Mouse (Mus musculus) forebrain, embryonic 13.5 days (tissue): ENCODE data around the gene Efna3. TPM values are rescaled to one million over a fixed set of nuclear protein-coding genes. Genes with fewer than 3 reads are reported as not detected.

Experiments
- ATAC-seq: fragments of 200-750 bp; cut with Nextera tagmentation; 2 replicates; pipeline ENCODE4 v1.8.0; 2017
- H3K27ac ChIP-seq: fragments of 300-500 bp; sonication (generic); 2 replicates; pipeline ENCODE4 v1.5.1; 2015; ENCODE audit warnings: inconsistent platforms, mild to moderate bottlenecking, moderate library complexity
- H3K27me3 ChIP-seq: fragments of 300-500 bp; sonication (generic); 2 replicates; pipeline ENCODE4 v1.6.1; 2015; ENCODE audit warnings: mild to moderate bottlenecking, inconsistent platforms
- H3K36me3 ChIP-seq: fragments of 300-500 bp; sonication (generic); 2 replicates; pipeline ENCODE4 v1.6.1; 2015; ENCODE audit warnings: mild to moderate bottlenecking, inconsistent platforms; ENCODE audit not compliant: poor library complexity, severe bottlenecking
- H3K4me1 ChIP-seq: fragments of 300-500 bp; sonication (generic); 2 replicates; pipeline ENCODE4 v1.6.1; 2015; ENCODE audit warnings: inconsistent platforms
- H3K4me2 ChIP-seq: fragments of 300-500 bp; sonication (generic); 2 replicates; pipeline ENCODE4 v1.6.1; 2015; ENCODE audit warnings: inconsistent platforms, mild to moderate bottlenecking, moderate library complexity
- H3K4me3 ChIP-seq: fragments of 300-500 bp; sonication (generic); 2 replicates; pipeline ENCODE4 v1.5.1; 2015; ENCODE audit warnings: mild to moderate bottlenecking, inconsistent platforms
- H3K9ac ChIP-seq: fragments of 300-500 bp; sonication (generic); 2 replicates; pipeline ENCODE4 v1.6.1; 2015; ENCODE audit warnings: mild to moderate bottlenecking, inconsistent platforms
- H3K9me3 ChIP-seq: fragments of 300-500 bp; sonication (generic); replicated peaks from 2 replicates; pipeline ENCODE4 v1.6.1; 2016; ENCODE audit warnings: inconsistent platforms
- WGBS: fragments of 180-500 bp; shearing (Covaris S2); methylation state at CpG from one replicate; pipeline ENCODE4 v1.1.7; 2015; 5-methylcytosine and 5-hydroxymethylcytosine counted together
- polyA plus RNA-seq: library from polyadenylated mRNA; unstranded; fragments of >200 nt; fragmentation: Nextera tagmentation; extraction: Ambion mirVana; gene quantifications from 2 replicates; pipeline ENCODE4 v1.2.1, GENCODE M21; 2015

Efna3 gene
- polyA plus RNA-seq, 1 experiment from 2014 or later = 18.7 TPM

GRCm38 (mm10) chr3:89351271-89351670 lies 28.5 kb upstream of the Efna3 start:
- peaks cover 42% of the 10 kb centered on the region for H3K27me3 ChIP-seq
- no peaks in the 10 kb centered on the region for H3K9me3 ChIP-seq
- H3K4me3 ChIP-seq = no peak overlapping the region

GRCm38 (mm10) chr3:89349869-89350501 lies 27.2 kb upstream of the Efna3 start, which contains the start of gene Adam15:
Adam15 (minus strand) TSS chr3:89349996.
- H3K36me3 ChIP-seq = peaks cover 9% of the 10 kb centered on the region; the same call in 1 of the 2 replicates
- H3K4me1 ChIP-seq = peaks cover 22% of the 10 kb centered on the region
- no peaks in the 10 kb centered on the region for H3K9me3 ChIP-seq
- H3K27ac ChIP-seq = peak within 1 kb of the TSS; percentile 69
- peak within 1 kb of the TSS; percentile 94 for H3K4me2 ChIP-seq
- peak within 1 kb of the TSS; percentile 62 for H3K4me3 ChIP-seq
- peak; percentile 96 for ATAC-seq
- H3K27me3 ChIP-seq = peaks cover 33% of the 10 kb centered on the region
- 1% methylated on average over 48 of the region's 59 CpGs for WGBS
- H3K9ac ChIP-seq = peak within 1 kb of the TSS; percentile 76

More at GRCm38 (mm10) chr3:89351271-89351670, 28.5 kb upstream of the Efna3 start:
- H3K9ac ChIP-seq = no peak overlapping the region
- no peak overlapping the region for H3K4me2 ChIP-seq
- H3K27ac ChIP-seq = no peak overlapping the region
- ATAC-seq = no peak
- 81% methylated on average over 5 of the region's 5 CpGs for WGBS
- H3K36me3 ChIP-seq = 0 out of 2 replicates have a peak, but pooled peaks cover under 1% of the 10 kb centered on the region
- peaks cover 23% of the 10 kb centered on the region for H3K4me1 ChIP-seq

GRCm38 (mm10) chr3:89348911-89349868 lies 26.4 kb upstream of the Efna3 start:
- peak overlapping the region; percentile 62 for H3K4me3 ChIP-seq
- peak overlapping the region; percentile 94 for H3K4me2 ChIP-seq
- H3K9me3 ChIP-seq = no peaks in the 10 kb centered on the region
- H3K9ac ChIP-seq = peak overlapping the region; percentile 76
- peak overlapping the region; percentile 69; the same call in 1 of the 2 replicates for H3K27ac ChIP-seq
- 1% methylated on average over 38 of the region's 38 CpGs for WGBS
- ATAC-seq = peak; percentile 43; the same call in 1 of the 2 replicates
- H3K4me1 ChIP-seq = peaks cover 20% of the 10 kb centered on the region
- peaks cover 33% of the 10 kb centered on the region for H3K27me3 ChIP-seq
- peaks cover 12% of the 10 kb centered on the region; the same call in 1 of the 2 replicates for H3K36me3 ChIP-seq

- no peak overlapping the region for H3K4me3 ChIP-seq
- no peak overlapping the region for H3K9ac ChIP-seq
- H3K4me1 ChIP-seq = peaks cover 20% of the 10 kb centered on the region
- H3K9me3 ChIP-seq = no peaks in the 10 kb centered on the region
- peaks cover 25% of the 10 kb centered on the region for H3K27me3 ChIP-seq
- H3K27ac ChIP-seq = no peak overlapping the region
- no peak overlapping the region for H3K4me2 ChIP-seq
- no peak for ATAC-seq
- 57% methylated on average over 1 of the region's 1 CpGs for WGBS
- peaks cover 19% of the 10 kb centered on the region for H3K36me3 ChIP-seq
These were observed 25.2 kb upstream of the Efna3 start for GRCm38 (mm10) chr3:89347916-89348315.

- Histone ChIP-seq H3K4me2 (no peak overlapping the region), H3K9ac (no peak overlapping the region), H3K4me3 (no peak overlapping the region), H3K4me1 (peaks cover 22% of the 10 kb centered on the region), H3K27me3 (peaks cover 22% of the 10 kb centered on the region), H3K27ac (no peak overlapping the region), H3K36me3 (peaks cover 26% of the 10 kb centered on the region), H3K9me3 (no peaks in the 10 kb centered on the region)
- no peak for ATAC-seq
- 86% methylated on average over 10 of the region's 10 CpGs for WGBS
These were observed 24.2 kb upstream of the Efna3 start for GRCm38 (mm10) chr3:89346815-89347540.

GRCm38 (mm10) chr3:89343279-89343678 lies 20.5 kb upstream of the Efna3 start:
- H3K9ac ChIP-seq = no peak overlapping the region
- peaks cover 31% of the 10 kb centered on the region for H3K4me1 ChIP-seq
- peaks cover 26% of the 10 kb centered on the region for H3K36me3 ChIP-seq
- WGBS = 88% methylated on average over 7 of the region's 7 CpGs
- H3K4me2 ChIP-seq = no peak overlapping the region
- no peak for ATAC-seq
- no peak overlapping the region for H3K4me3 ChIP-seq
- H3K27ac ChIP-seq = no peak overlapping the region
- no peaks in the 10 kb centered on the region for H3K9me3 ChIP-seq
- H3K27me3 ChIP-seq = peaks cover 7% of the 10 kb centered on the region

GRCm38 (mm10) chr3:89341794-89342193 lies 19.0 kb upstream of the Efna3 start:
- 76% methylated on average over 4 of the region's 4 CpGs for WGBS

GRCm38 (mm10) chr3:89340465-89340864 lies 17.7 kb upstream of the Efna3 start:
- Histone ChIP-seq H3K27ac (no peak overlapping the region), H3K4me1 (peaks cover 52% of the 10 kb centered on the region), H3K9me3 (no peaks in the 10 kb centered on the region), H3K27me3 (no peaks in the 10 kb centered on the region), H3K4me2 (peak overlapping the region; percentile 77), H3K9ac (peak overlapping the region; percentile 56), H3K4me3 (peak overlapping the region; percentile 34), H3K36me3 (peaks cover 21% of the 10 kb centered on the region)
- ATAC-seq = peak; percentile 30
- WGBS = 7% methylated on average over 11 of the region's 11 CpGs

More at GRCm38 (mm10) chr3:89341794-89342193, 19.0 kb upstream of the Efna3 start:
- H3K4me2 ChIP-seq = no peak overlapping the region
- H3K36me3 ChIP-seq = peaks cover 26% of the 10 kb centered on the region
- H3K4me3 ChIP-seq = no peak overlapping the region
- H3K4me1 ChIP-seq = peaks cover 39% of the 10 kb centered on the region
- H3K27ac ChIP-seq = no peak overlapping the region
- no peaks in the 10 kb centered on the region for H3K9me3 ChIP-seq
- ATAC-seq = no peak
- no peaks in the 10 kb centered on the region for H3K27me3 ChIP-seq
- peak overlapping the region; percentile 45 for H3K9ac ChIP-seq

- no peaks in the 10 kb centered on the region for H3K9me3 ChIP-seq
- ATAC-seq = no peak
- H3K36me3 ChIP-seq = peaks cover 18% of the 10 kb centered on the region
- peaks cover 57% of the 10 kb centered on the region for H3K4me1 ChIP-seq
- peak overlapping the region; percentile 77; the same call in 1 of the 2 replicates for H3K4me2 ChIP-seq
- WGBS = 23% methylated on average over 8 of the region's 8 CpGs
- H3K27ac ChIP-seq = 0 out of 2 replicates have a peak overlapping the region, but pooled peaks have one; percentile 19
- no peaks in the 10 kb centered on the region for H3K27me3 ChIP-seq
- no peak overlapping the region for H3K4me3 ChIP-seq
- H3K9ac ChIP-seq = no peak overlapping the region
These were observed 16.7 kb upstream of the Efna3 start for GRCm38 (mm10) chr3:89339416-89339815.

GRCm38 (mm10) chr3:89337721-89338578 lies 15.2 kb upstream of the Efna3 start, which contains the start of gene Efna4:
Efna4 (minus strand) TSS chr3:89338028.
- peak within 1 kb of the TSS; percentile 88 for H3K4me3 ChIP-seq
- H3K9me3 ChIP-seq = no peaks in the 10 kb centered on the region
- H3K4me2 ChIP-seq = peak within 1 kb of the TSS; percentile 77
- peak within 1 kb of the TSS; percentile 86 for H3K27ac ChIP-seq
- H3K36me3 ChIP-seq = peaks cover 26% of the 10 kb centered on the region
- H3K4me1 ChIP-seq = peaks cover 67% of the 10 kb centered on the region
- WGBS = under 1% methylated on average over 41 of the region's 44 CpGs
- ATAC-seq = peak; percentile 83
- no peaks in the 10 kb centered on the region for H3K27me3 ChIP-seq
- H3K9ac ChIP-seq = peak within 1 kb of the TSS; percentile 92
